In genomic region chr2:27426855-27427457, GRCm38 (mm10) we compare ENCODE assay signal across 8 mouse cellular contexts. TPM values are rescaled to one million over a fixed set of nuclear protein-coding genes. Genes with fewer than 3 reads are reported as not detected.
DNase-seq lines count a peak whose midpoint lies in the region; ATAC-seq lines count a peak whose summit lies in the region.

TSS of gene Vav2 (minus strand) at chr2:27427033.

- intact Hi-C loops in left cerebral cortex, postnatal 14 days (cut with DNase I) = loop anchor here (10.0 kb wide), 1 partner anchor 82 kb away; no protein-coding TSS in a partner anchor

- ATAC-seq in megakaryocyte-erythroid progenitor cell, adult 5-6 weeks (replicated peaks; ENCODE audit: low FRiP score, low TSS enrichment, poor library complexity, severe bottlenecking) = peak; percentile 92

- DNase-seq in adrenal gland, adult 18-20 months (ENCODE audit: low spot score in 2 of 2) = peak; percentile 89 to 90
- DNase-seq in embryo, embryonic 10 days (ENCODE audit: low spot score) = peak; percentile 96
- DNase-seq in gastrocnemius, postnatal 10 days = peak; percentile 90
- peak; percentile 97 for DNase-seq in induced T-regulatory cell, adult 2 months (ENCODE audit: low read depth)
- peak; percentile 60 to 82 for DNase-seq in left cerebral cortex, postnatal 14 days (ENCODE audit: low spot score in 2 of 2)
- peak; percentile 76 for DNase-seq in right cerebral cortex, postnatal 14 days
- DNase-seq in urinary bladder, postnatal 25 days (ENCODE audit: low spot score) = peak; percentile 84

RNA-seq across cellular contexts. Expression of gene Vav2, which starts in this region (rescaled TPM):
- total RNA-seq in adrenal gland, adult 18-20 months (2021) = 10 to 100 TPM; 24.5 to 25.2 TPM
- 1 to 10 TPM; 5.6 to 8.9 TPM for total RNA-seq in gastrocnemius, postnatal 10 days (2021)
- total RNA-seq in left cerebral cortex, postnatal 14 days (2021) = 10 to 100 TPM; 15.9 to 18.9 TPM
- 9.0 and 15.9 TPM in 2 replicates for total RNA-seq in megakaryocyte-erythroid progenitor cell, adult 5-6 weeks (2014; fragmentation: Nextera tagmentation)
- 5.0 and 7.5 TPM in 2 replicates for total RNA-seq in megakaryocyte-erythroid progenitor cell, adult 5-6 weeks (2017)

Comparison
In these comparisons a context has a peak if more than half of its experiments do, and no peak if none do; other contexts are left out.
1. Peak in every context shown above with its lines: DNase-seq and ATAC-seq.